Mouse (Mus musculus): Measurements from ENCODE around the gene Smim6. TPM values are rescaled to one million over a fixed set of nuclear protein-coding genes. Genes with fewer than 3 reads are reported as not detected.

Gene Smim6
- polyA plus RNA-seq, 1 experiment from 2014 or later = 32.9 TPM

- H3K4me3 ChIP-seq (ENCODE audit: low read depth, low read length) = no peak overlapping the region
- H3K9ac ChIP-seq (ENCODE audit: low read depth, low read length) = no peak overlapping the region
- no peak overlapping the region for H3K4me2 ChIP-seq (replicated peaks; ENCODE audit: low read depth)
- no peak overlapping the region for H3K27ac ChIP-seq (ENCODE audit: low read depth, low read length)
- H3K9me3 ChIP-seq (ENCODE audit: control insufficient read depth) = no peaks in the 10 kb centered on the region
- no peak for TF ChIP-seq CTCF (IDR thresholded peaks at IDR 0.05; ENCODE audit: low read depth)
- ATAC-seq = no peak
- no peaks in the 10 kb centered on the region for H3K27me3 ChIP-seq (replicated peaks; ENCODE audit: control insufficient read depth, insufficient read depth, low read length)
- WGBS = 86% methylated on average over 11 of the region's 11 CpGs
- peaks cover 2% of the 10 kb centered on the region for H3K4me1 ChIP-seq (replicated peaks; ENCODE audit: control insufficient read depth, insufficient read depth, low read length)
- peaks cover 87% of the 10 kb centered on the region for H3K36me3 ChIP-seq (ENCODE audit: control insufficient read depth, insufficient read depth)
Observed at GRCm38 (mm10) chr11:115886446-115886845, 25.4 kb upstream of the Smim6 start.

GRCm38 (mm10) chr11:115888020-115888419, 23.8 kb upstream of the Smim6 start:
- no peak overlapping the region for H3K27ac ChIP-seq (ENCODE audit: low read depth, low read length)
- H3K4me3 ChIP-seq (ENCODE audit: low read depth, low read length) = no peak overlapping the region
- H3K27me3 ChIP-seq (replicated peaks; ENCODE audit: control insufficient read depth, insufficient read depth, low read length) = no peaks in the 10 kb centered on the region
- H3K4me1 ChIP-seq (replicated peaks; ENCODE audit: control insufficient read depth, insufficient read depth, low read length) = peaks cover 2% of the 10 kb centered on the region; the same call in 1 of the 2 replicates
- peaks cover 87% of the 10 kb centered on the region for H3K36me3 ChIP-seq (ENCODE audit: control insufficient read depth, insufficient read depth)
- no peak for TF ChIP-seq CTCF (IDR thresholded peaks at IDR 0.05; ENCODE audit: low read depth)
- 85% methylated on average over 5 of the region's 5 CpGs for WGBS
- no peak overlapping the region for H3K9ac ChIP-seq (ENCODE audit: low read depth, low read length)
- no peaks in the 10 kb centered on the region for H3K9me3 ChIP-seq (ENCODE audit: control insufficient read depth)
- no peak overlapping the region for H3K4me2 ChIP-seq (replicated peaks; ENCODE audit: low read depth)
- ATAC-seq = no peak

GRCm38 (mm10) chr11:115889159-115889558, 22.7 kb upstream of the Smim6 start:
- Histone ChIP-seq H3K4me2 (replicated peaks; ENCODE audit: low read depth) (no peak overlapping the region), H3K36me3 (ENCODE audit: control insufficient read depth, insufficient read depth) (peaks cover 88% of the 10 kb centered on the region), H3K4me1 (replicated peaks; ENCODE audit: control insufficient read depth, insufficient read depth, low read length) (no peaks in the 10 kb centered on the region; the same call in 1 of the 2 replicates), H3K27ac (ENCODE audit: low read depth, low read length) (no peak overlapping the region; the same call in 1 of the 2 replicates), H3K4me3 (ENCODE audit: low read depth, low read length) (no peak overlapping the region), H3K27me3 (replicated peaks; ENCODE audit: control insufficient read depth, insufficient read depth, low read length) (no peaks in the 10 kb centered on the region), H3K9me3 (ENCODE audit: control insufficient read depth) (no peaks in the 10 kb centered on the region), H3K9ac (ENCODE audit: low read depth, low read length) (no peak overlapping the region)
- TF ChIP-seq CTCF (IDR thresholded peaks at IDR 0.05; ENCODE audit: low read depth) = no peak
- 83% methylated on average over 6 of the region's 6 CpGs for WGBS
- ATAC-seq = no peak

DNA sequence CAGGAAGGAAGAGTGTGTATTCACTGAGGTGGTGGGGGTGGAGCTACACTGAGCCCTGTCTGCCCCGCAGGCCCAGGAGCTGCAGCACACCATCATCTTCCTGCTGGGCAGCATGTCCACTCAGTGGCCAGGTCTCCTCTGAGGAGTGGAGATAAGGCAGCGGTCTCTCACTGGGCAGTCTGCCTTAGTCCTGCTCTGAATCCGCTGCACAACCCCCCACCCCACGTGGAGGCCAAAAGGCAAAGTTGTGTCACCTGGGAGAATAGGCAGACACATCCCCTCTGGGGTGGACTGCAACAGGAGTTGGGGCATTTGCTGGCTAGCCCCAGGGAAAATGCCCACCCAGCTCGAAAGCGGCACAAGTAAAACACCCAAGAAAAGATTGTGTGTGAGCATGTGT, 19.6 kb upstream of the Smim6 start:
- no peak for ATAC-seq
- no peak overlapping the region for H3K4me2 ChIP-seq (replicated peaks; ENCODE audit: low read depth)
- H3K9ac ChIP-seq (ENCODE audit: low read depth, low read length) = no peak overlapping the region
- no peaks in the 10 kb centered on the region for H3K27me3 ChIP-seq (replicated peaks; ENCODE audit: control insufficient read depth, insufficient read depth, low read length)
- no peak for TF ChIP-seq CTCF (IDR thresholded peaks at IDR 0.05; ENCODE audit: low read depth)
- 73% methylated on average over 6 of the region's 6 CpGs for WGBS
- H3K36me3 ChIP-seq (ENCODE audit: control insufficient read depth, insufficient read depth) = peaks cover 79% of the 10 kb centered on the region
- H3K27ac ChIP-seq (ENCODE audit: low read depth, low read length) = no peak overlapping the region
- no peaks in the 10 kb centered on the region for H3K9me3 ChIP-seq (ENCODE audit: control insufficient read depth)
- no peaks in the 10 kb centered on the region; the same call in 1 of the 2 replicates for H3K4me1 ChIP-seq (replicated peaks; ENCODE audit: control insufficient read depth, insufficient read depth, low read length)
- H3K4me3 ChIP-seq (ENCODE audit: low read depth, low read length) = no peak overlapping the region

DNA sequence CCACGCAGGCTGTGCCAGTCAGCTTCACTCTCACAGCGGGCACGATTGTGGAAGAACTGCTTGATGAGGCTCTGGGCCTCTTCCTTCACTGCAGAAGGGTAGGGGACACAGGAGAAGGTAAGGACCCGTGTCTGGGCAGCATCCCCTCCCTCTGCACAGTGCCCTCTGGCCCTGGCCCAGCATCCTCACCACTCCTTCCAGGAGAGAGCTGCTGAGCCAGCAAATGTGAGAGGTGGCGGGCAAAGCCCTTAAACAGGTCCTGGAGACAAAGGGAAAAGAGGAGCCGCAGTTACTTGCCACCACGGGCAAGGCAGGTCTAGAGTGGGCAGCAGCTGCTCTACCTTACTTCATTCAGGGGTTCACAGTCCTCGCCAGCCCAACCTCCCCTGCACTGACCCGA, 18.7 kb upstream of the Smim6 start:
- H3K36me3 ChIP-seq (ENCODE audit: control insufficient read depth, insufficient read depth) = peaks cover 73% of the 10 kb centered on the region
- H3K4me1 ChIP-seq (replicated peaks; ENCODE audit: control insufficient read depth, insufficient read depth, low read length) = no peaks in the 10 kb centered on the region; the same call in 1 of the 2 replicates
- WGBS = 90% methylated on average over 9 of the region's 9 CpGs
- no peak overlapping the region for H3K4me2 ChIP-seq (replicated peaks; ENCODE audit: low read depth)
- H3K27me3 ChIP-seq (replicated peaks; ENCODE audit: control insufficient read depth, insufficient read depth, low read length) = no peaks in the 10 kb centered on the region
- no peaks in the 10 kb centered on the region for H3K9me3 ChIP-seq (ENCODE audit: control insufficient read depth)
- H3K27ac ChIP-seq (ENCODE audit: low read depth, low read length) = no peak overlapping the region
- no peak for TF ChIP-seq CTCF (IDR thresholded peaks at IDR 0.05; ENCODE audit: low read depth)
- ATAC-seq = no peak
- no peak overlapping the region for H3K9ac ChIP-seq (ENCODE audit: low read depth, low read length)
- no peak overlapping the region for H3K4me3 ChIP-seq (ENCODE audit: low read depth, low read length)

GRCm38 (mm10) chr11:115894755-115895520, 16.9 kb upstream of the Smim6 start:
- peaks cover 57% of the 10 kb centered on the region for H3K36me3 ChIP-seq (ENCODE audit: control insufficient read depth, insufficient read depth)

More at GRCm38 (mm10) chr11:115894755-115895520, 16.9 kb upstream of the Smim6 start:
- H3K4me1 ChIP-seq (replicated peaks; ENCODE audit: control insufficient read depth, insufficient read depth, low read length) = 0 out of 2 replicates have a peak, but pooled peaks cover 4% of the 10 kb centered on the region
- peak; percentile 71 for TF ChIP-seq CTCF (IDR thresholded peaks at IDR 0.05; ENCODE audit: low read depth)
- H3K9me3 ChIP-seq (ENCODE audit: control insufficient read depth) = no peaks in the 10 kb centered on the region
- peak overlapping the region; percentile 35; the same call in 1 of the 2 replicates for H3K27ac ChIP-seq (ENCODE audit: low read depth, low read length)
- no peak overlapping the region for H3K9ac ChIP-seq (ENCODE audit: low read depth, low read length)
- no peak for ATAC-seq
- 67% methylated on average over 14 of the region's 14 CpGs for WGBS
- H3K4me3 ChIP-seq (ENCODE audit: low read depth, low read length) = no peak overlapping the region
- H3K27me3 ChIP-seq (replicated peaks; ENCODE audit: control insufficient read depth, insufficient read depth, low read length) = no peaks in the 10 kb centered on the region
- no peak overlapping the region for H3K4me2 ChIP-seq (replicated peaks; ENCODE audit: low read depth)

All from intestine, postnatal 0 days (tissue).